Mouse (Mus musculus): ENCODE data around the gene Ms4a6c.
"Not testable (repeated sequence)": the region's sequence is repeated elsewhere in the genome, so short reads cannot be mapped to it uniquely, and the experiment has no call there.

The Ms4a6c gene

DNA sequence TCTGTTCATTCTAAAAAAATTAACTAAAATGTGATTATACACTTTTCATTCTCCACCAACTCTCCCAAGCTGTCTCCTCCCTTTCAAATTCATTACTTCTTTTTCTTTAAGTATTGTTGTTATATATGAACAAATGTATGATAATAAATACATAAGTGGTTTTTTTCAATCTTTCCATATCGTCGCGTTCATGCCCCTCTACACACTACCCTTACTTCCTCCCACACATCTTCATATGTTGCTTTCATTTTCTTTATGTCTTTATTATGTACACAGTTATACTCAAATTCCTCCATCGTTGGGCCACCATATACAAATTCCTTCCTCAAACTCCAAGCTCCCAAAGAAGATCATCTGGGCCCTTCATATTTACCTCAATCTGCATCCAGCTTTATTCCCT lies 32.2 kb downstream of the Ms4a6c start:
- DNase-seq (ENCODE audit: low read depth, low spot score): no peak

DNA sequence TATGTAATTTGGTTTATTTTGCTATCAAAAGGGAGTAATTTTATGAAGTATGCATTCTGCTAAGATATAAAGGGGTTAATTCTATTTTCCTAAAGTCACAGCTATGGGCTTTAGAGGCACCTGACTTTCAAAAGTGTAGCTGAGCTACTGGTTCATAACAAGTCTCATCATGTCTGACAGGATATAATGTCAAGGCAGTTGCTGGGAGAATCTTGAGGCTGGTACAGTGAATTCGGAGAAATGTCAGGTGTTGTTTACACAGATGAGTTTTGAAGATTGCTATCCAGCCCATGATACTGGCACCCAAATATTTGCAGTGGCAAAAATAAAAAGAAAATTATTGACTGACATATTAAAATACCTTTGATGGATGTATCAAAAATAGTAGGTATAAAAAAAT lies 35.7 kb downstream of the Ms4a6c start:
- DNase-seq (ENCODE audit: low read depth, low spot score): no peak

DNA sequence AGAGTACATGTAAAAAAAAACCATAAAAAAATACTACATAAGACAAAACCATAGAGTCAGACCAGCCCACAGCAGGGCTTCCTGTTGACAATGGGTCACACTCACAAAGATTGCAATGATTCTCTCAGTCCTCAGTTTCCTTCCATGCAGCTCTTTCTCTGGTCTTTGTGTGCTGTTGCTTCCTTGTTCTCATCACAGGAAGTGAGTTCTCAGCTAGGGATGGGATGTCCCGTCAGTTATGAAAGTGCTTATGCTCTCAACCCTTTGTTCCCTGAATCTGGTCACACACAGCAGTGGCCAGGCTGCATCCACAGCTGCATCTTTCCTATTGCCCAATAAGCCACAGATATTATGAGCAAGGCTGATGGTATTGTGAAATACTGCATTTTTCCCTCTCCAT lies 44.3 kb downstream of the Ms4a6c start:
- DNase-seq (ENCODE audit: low read depth, low spot score): no peak

DNA sequence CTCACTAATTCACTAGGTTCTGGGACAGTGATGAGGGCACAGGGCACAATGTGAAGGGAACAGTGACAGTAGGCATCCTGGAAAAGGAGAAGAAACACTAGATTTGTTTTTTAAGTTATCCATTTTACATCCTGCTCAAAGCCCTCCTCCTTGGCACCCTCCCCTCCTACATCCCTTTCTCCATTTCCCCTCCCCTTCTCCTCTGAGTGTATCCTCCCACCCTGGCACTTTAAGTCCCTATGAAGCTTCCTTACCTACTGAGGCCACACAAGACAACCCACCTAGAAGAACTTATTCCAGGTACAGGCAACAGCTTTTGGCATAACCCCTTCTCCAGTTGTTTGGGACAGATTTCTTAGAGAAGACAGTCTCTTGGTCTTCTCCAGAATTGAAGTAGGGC lies 47.1 kb downstream of the Ms4a6c start, which contains the start of gene Ms4a6b:
Gene Ms4a6b, plus strand, starts transcription at position 267 of the 400 bp plus-strand sequence.
- DNase-seq (ENCODE audit: low read depth, low spot score): no peak

DNA sequence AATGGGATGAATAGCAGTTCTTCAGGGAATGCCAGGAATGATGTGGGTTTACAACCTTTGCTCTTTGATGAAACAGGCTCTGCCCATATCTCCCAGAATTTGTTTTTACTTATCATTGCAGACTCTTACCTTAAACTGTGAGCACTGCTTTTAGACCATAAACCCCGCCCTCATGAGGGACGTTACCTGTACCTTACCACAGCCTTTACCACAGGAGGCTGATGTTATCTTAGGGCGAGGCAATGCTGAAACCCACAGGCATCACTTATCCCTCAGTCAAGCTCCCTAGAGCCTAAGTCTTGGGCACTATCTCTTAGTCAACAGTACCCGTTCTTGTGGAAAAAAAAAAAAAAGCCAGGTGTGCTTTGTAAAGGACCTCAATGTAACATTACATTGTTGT lies 47.7 kb downstream of the Ms4a6c start:
- DNase-seq (ENCODE audit: low read depth, low spot score): no peak

DNA sequence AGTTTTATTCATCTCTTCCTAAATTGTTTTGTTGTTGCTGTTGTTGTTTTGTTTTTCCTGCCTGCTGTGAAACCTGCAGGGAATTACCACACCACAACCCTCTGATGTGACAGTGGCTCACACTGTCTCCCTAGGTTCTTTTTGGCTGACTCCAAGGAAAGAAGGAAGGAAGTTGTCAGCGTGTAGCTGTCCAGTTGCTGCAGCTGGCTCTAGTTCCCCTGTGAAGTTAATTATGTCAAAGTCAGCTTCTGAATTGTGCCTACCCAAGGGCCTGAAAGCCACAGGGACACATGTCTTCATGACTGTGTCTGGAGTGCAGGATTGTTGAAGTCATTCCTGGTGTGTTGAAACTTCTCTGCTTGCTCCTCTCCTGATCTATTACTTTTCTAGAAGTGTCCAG lies 48.2 kb downstream of the Ms4a6c start:
- DNase-seq (ENCODE audit: low read depth, low spot score): not testable (repeated sequence)

DNA sequence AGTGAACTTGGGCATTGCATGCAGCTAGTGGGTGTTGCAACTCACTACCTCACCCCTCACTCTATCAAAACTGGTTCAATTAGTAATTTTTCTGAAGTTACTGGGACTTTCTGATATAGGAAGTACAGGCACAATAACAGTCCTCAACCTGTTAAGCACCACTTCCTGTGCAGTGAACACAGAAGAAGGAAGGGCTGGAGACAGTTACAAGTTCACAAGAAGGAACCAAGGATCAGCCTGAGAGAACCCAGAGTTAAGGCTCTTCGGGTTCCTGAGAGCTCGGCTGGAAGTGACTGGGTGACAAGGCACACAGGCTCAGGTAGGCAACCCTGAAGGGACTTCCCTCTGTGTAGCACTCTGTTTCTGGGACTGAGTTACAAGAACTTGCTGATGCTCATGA lies 49.2 kb downstream of the Ms4a6c start:
- not testable (repeated sequence) for DNase-seq (ENCODE audit: low read depth, low spot score)

DNA sequence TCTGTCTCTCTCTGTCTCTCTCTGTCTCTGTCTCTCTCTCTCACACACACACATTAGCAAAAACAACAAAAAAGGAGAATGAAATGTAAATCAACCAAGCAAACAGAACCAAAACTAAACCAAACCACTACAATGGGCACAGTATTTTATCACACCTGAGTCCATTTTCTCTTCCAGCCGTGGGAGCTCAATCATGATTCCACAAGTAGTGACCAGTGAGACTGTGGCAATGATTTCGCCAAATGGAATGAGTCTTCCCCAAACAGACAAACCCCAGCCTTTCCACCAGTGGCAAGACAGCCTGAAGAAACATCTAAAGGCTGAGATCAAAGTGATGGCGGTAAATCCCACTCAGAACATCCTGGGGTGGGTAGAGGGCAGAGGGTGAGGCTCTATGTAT lies 51.0 kb downstream of the Ms4a6c start:
- no peak for DNase-seq (ENCODE audit: low read depth, low spot score)

Data from forelimb bud, embryonic 11.5 days (tissue).